Mouse (Mus musculus): ENCODE measurements around the gene Zfp583.
A peak's percentile ranks its signal among the peaks of the same experiment; 100 is the strongest.

The Zfp583 gene

GRCm38 (mm10) chr7:6285842-6286705 lies 45.0 kb downstream of the Zfp583 start, which contains the start of gene Zfp667:
TSS of gene Zfp667 (plus strand) at chr7:6286579.
- peak; percentile 89 for DNase-seq (ENCODE audit: low spot score)

GRCm38 (mm10) chr7:6285366-6285765 lies 45.7 kb downstream of the Zfp583 start:
- DNase-seq (ENCODE audit: low spot score): no peak

GRCm38 (mm10) chr7:6284442-6285012 lies 46.6 kb downstream of the Zfp583 start:
- no peak for DNase-seq (ENCODE audit: low spot score)

- no peak for DNase-seq (ENCODE audit: low spot score)
These were observed 47.5 kb downstream of the Zfp583 start for GRCm38 (mm10) chr7:6283451-6284075.

- DNase-seq (ENCODE audit: low spot score): no peak
These were observed 48.3 kb downstream of the Zfp583 start for GRCm38 (mm10) chr7:6282749-6283148.

GRCm38 (mm10) chr7:6277906-6278305 lies 53.2 kb downstream of the Zfp583 start:
- DNase-seq (ENCODE audit: low spot score): no peak

- no peak for DNase-seq (ENCODE audit: low spot score)
These were observed 65.4 kb downstream of the Zfp583 start for GRCm38 (mm10) chr7:6265695-6266094.

Data from urinary bladder, postnatal 10 days (tissue).